Mouse (Mus musculus) kidney, embryonic 14.5 days (tissue): ENCODE results near the gene Nfu1. TPM values are rescaled to one million over a fixed set of nuclear protein-coding genes. Genes with fewer than 3 reads are reported as not detected.
A peak's percentile ranks its signal among the peaks of the same experiment; 100 is the strongest.

Experiments
- ATAC-seq: fragments of 200-750 bp; cut with Nextera tagmentation; 2 replicates; pipeline ENCODE4 v1.8.0; 2017; ENCODE audit warnings: moderate number of reproducible peaks, mild to moderate bottlenecking, moderate TSS enrichment, moderate library complexity; ENCODE audit not compliant: low FRiP score, low TSS enrichment
- H3K27ac ChIP-seq: fragments of 300-500 bp; sonication (generic); 2 replicates; pipeline ENCODE4 v1.5.1; 2014; ENCODE audit warnings: low read depth, mild to moderate bottlenecking, low read length, moderate library complexity, mixed read lengths
- H3K27me3 ChIP-seq: fragments of 300-500 bp; sonication (generic); 2 replicates; pipeline ENCODE4 v1.6.1; 2014; ENCODE audit warnings: mild to moderate bottlenecking, low read length; ENCODE audit not compliant: control insufficient read depth, insufficient read depth
- H3K36me3 ChIP-seq: fragments of 300-500 bp; sonication (generic); 2 replicates; pipeline ENCODE4 v1.6.1; 2014; ENCODE audit warnings: low read length, mixed read lengths; ENCODE audit not compliant: control insufficient read depth, insufficient read depth
- H3K4me1 ChIP-seq: fragments of 300-500 bp; sonication (generic); 2 replicates; pipeline ENCODE4 v1.6.1; 2014; ENCODE audit warnings: low read length, mixed read lengths; ENCODE audit not compliant: control insufficient read depth, insufficient read depth
- H3K4me2 ChIP-seq: fragments of 300-500 bp; sonication (generic); replicated peaks from 2 replicates; pipeline ENCODE4 v1.6.1; 2014; ENCODE audit warnings: low read depth, mild to moderate bottlenecking, low read length
- H3K4me3 ChIP-seq: fragments of 300-500 bp; sonication (generic); 2 replicates; pipeline ENCODE4 v1.5.1; 2014; ENCODE audit warnings: mild to moderate bottlenecking, low read length
- H3K9ac ChIP-seq: fragments of 300-500 bp; sonication (generic); 2 replicates; pipeline ENCODE4 v1.6.1; 2014; ENCODE audit warnings: low read depth, mild to moderate bottlenecking, low read length, moderate library complexity
- H3K9me3 ChIP-seq: fragments of 300-500 bp; sonication (generic); 2 replicates; pipeline ENCODE4 v1.6.1; 2016; ENCODE audit warnings: low read length; ENCODE audit not compliant: control insufficient read depth
- WGBS: fragments of 180-500 bp; shearing (Covaris S2); extraction: QIAGEN DNeasy Blood & Tissue Kit; methylation state at CpG from one replicate; pipeline ENCODE4 v1.1.7; 2014; 5-methylcytosine and 5-hydroxymethylcytosine counted together
- polyA plus RNA-seq: library from polyadenylated mRNA; unstranded; fragments of >200 nt; fragmentation: Nextera tagmentation; extraction: Ambion mirVana; gene quantifications from 2 replicates; pipeline ENCODE4 v1.2.1, GENCODE M21; 2014

The Nfu1 gene
- polyA plus RNA-seq, 1 experiment from 2014 or later: 102 TPM

DNA sequence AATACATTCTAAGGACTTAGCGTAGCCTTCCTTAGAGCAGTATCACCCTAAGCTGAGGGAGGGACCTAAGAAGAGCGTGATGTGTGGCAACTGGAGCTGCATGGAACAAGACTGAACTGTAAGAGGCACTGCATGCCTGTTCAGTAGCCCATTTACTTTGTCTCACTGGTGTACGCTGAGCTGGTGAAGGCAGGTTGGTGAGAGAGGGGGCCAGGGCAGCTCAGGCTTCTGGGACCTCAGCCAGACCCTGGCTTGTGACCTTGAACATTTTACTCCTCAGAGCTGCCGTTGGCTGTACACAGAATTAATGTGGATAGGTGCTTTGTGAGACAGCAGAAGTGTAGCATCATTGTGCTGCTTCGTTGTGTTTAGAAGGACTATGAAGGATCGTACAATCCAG is 19.5 kb upstream of the Nfu1 start:
- peaks cover 2% of the 10 kb centered on the region; the same call in 1 of the 2 replicates for H3K36me3 ChIP-seq
- no peak overlapping the region for H3K4me2 ChIP-seq
- no peaks in the 10 kb centered on the region for H3K9me3 ChIP-seq
- H3K27me3 ChIP-seq: no peaks in the 10 kb centered on the region
- H3K4me3 ChIP-seq: no peak overlapping the region
- no peak overlapping the region for H3K27ac ChIP-seq
- ATAC-seq: no peak
- no peak overlapping the region for H3K9ac ChIP-seq
- WGBS: 88% methylated on average over 6 of the region's 6 CpGs
- H3K4me1 ChIP-seq: no peaks in the 10 kb centered on the region

DNA sequence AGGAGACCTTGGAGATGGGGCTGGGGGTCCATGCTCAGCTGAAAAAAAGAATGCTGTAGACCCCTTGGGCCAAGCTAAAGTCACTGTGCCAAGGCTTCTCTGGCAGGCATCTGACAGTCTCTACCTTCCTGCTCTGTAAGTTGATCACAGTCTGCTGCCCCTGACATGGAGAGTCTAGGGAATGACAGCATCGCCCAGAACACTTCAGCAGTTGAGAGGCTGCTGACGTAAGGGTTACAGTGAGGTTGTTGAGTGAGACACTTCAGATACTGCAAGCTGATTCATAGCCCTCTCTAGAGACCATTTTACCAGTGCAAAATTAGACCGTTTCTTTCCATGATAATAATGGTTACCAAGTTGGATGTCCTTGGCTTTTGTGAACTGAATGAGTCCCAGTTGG is 18.0 kb upstream of the Nfu1 start:
- Histone ChIP-seq H3K9ac (no peak overlapping the region), H3K9me3 (no peaks in the 10 kb centered on the region), H3K27ac (no peak overlapping the region), H3K4me3 (no peak overlapping the region), H3K27me3 (no peaks in the 10 kb centered on the region), H3K36me3 (peaks cover 7% of the 10 kb centered on the region), H3K4me2 (no peak overlapping the region), H3K4me1 (no peaks in the 10 kb centered on the region)
- 84% methylated on average over 3 of the region's 3 CpGs for WGBS
- no peak for ATAC-seq

DNA sequence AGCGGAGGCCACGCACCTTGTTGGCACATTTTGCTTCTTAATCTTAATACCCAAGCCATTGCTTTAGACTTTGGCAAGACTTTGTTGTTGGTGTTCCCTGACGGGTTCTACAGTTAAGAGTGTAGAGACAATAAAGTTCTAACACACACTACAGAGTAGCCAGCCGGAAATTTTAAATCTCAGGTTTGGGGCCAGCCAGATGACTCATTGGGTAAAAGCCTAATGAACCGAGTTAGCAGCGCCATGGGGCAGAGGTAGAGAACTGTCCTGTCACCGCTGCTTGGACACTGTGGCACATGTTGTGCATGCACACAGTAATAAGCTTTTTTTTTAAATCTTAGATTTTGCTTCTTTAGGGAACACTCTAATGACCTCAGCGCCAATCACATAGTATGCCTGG is 16.7 kb upstream of the Nfu1 start:
- peaks cover 19% of the 10 kb centered on the region for H3K36me3 ChIP-seq
- WGBS: 84% methylated on average over 8 of the region's 8 CpGs
- no peaks in the 10 kb centered on the region for H3K27me3 ChIP-seq
- H3K9me3 ChIP-seq: no peaks in the 10 kb centered on the region
- no peak overlapping the region for H3K4me2 ChIP-seq
- H3K4me3 ChIP-seq: no peak overlapping the region
- no peak overlapping the region for H3K27ac ChIP-seq
- no peaks in the 10 kb centered on the region for H3K4me1 ChIP-seq
- H3K9ac ChIP-seq: no peak overlapping the region
- ATAC-seq: no peak

DNA sequence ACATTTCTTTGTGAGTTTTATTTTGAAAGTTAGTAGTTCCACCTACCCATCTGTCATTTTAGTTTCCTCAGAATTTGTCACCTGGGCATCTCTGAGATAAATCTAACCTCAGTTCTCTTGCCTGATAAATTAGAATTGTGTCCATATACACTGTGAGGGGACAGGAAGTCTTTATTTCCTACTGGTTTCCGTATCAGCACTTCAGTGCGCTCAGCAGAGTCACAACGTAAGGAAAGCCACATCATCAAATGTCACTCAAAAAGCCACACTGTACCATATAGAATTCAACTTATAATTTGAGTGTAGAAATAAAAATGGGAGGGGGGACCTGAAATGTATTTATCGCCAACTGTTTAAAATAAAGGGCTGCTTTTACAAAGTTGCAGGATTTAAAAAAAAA is 14.8 kb upstream of the Nfu1 start:
- ATAC-seq: no peak
- no peaks in the 10 kb centered on the region for H3K4me1 ChIP-seq
- no peaks in the 10 kb centered on the region for H3K27me3 ChIP-seq
- H3K4me2 ChIP-seq: no peak overlapping the region
- H3K36me3 ChIP-seq: peaks cover 33% of the 10 kb centered on the region
- H3K4me3 ChIP-seq: no peak overlapping the region
- H3K9ac ChIP-seq: no peak overlapping the region
- H3K27ac ChIP-seq: no peak overlapping the region
- 71% methylated on average over 4 of the region's 4 CpGs for WGBS
- no peaks in the 10 kb centered on the region for H3K9me3 ChIP-seq

DNA sequence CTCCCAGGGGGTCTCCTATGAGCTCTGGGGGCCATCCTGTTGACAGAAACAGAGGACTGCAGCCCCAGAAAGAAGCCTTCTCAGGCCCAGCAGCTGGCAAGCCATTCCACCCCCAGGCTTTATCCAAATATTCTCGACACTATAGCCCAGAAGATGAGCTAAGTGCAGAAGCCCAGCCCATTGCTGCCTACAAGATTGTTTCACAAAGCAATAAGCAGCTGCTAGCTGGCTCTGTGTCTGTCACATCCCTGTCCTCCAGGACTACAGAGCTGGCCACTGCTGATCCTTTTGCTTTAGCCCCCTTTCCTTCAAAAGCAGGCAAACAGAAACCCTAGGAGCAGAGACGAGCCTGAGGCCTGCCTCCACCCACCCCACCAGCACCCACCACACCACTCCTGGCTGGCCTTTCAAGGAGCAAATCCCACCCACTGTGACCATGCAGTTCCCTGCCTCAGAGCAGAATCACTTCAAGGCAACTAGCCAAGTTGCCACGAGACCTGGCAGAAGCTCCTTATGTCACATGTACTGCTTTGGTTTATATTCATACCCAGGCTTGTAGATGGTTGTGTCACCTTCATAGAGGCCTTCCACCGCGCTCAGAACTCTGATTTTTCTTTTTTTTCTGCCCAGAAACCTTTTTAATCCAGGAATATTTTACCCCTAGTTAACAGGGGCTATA is 12.3 kb upstream of the Nfu1 start:
- 95% methylated on average over 5 of the region's 5 CpGs for WGBS
- Histone ChIP-seq H3K4me3 (no peak overlapping the region), H3K4me1 (no peaks in the 10 kb centered on the region), H3K27ac (no peak overlapping the region), H3K4me2 (no peak overlapping the region), H3K9me3 (no peaks in the 10 kb centered on the region), H3K27me3 (no peaks in the 10 kb centered on the region), H3K9ac (no peak overlapping the region), H3K36me3 (peaks cover 31% of the 10 kb centered on the region)
- ATAC-seq: no peak

DNA sequence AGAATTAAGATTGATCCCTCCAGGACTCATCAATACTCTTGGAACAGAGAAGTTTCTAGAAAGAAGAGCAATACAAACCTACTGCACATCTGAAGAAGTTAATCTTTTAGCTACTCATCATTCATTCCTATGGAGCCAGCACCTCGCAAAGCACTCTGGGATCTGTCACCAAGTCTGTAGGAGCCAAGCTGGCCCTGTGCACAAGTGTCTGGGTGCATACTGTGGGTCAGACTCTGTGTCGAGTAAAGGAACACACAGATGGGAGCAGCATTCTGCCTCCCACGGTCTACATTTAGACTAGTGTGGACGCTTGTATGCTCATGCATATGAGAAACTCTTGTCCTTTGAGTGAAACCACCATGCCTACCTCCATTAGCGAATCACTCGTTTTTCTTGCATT is 11.7 kb upstream of the Nfu1 start:
- H3K4me2 ChIP-seq: no peak overlapping the region
- no peak overlapping the region for H3K4me3 ChIP-seq
- no peaks in the 10 kb centered on the region for H3K27me3 ChIP-seq
- 92% methylated on average over 6 of the region's 6 CpGs for WGBS
- no peaks in the 10 kb centered on the region for H3K4me1 ChIP-seq
- no peak overlapping the region for H3K27ac ChIP-seq
- H3K9ac ChIP-seq: no peak overlapping the region
- ATAC-seq: no peak
- peaks cover 31% of the 10 kb centered on the region for H3K36me3 ChIP-seq
- H3K9me3 ChIP-seq: no peaks in the 10 kb centered on the region

DNA sequence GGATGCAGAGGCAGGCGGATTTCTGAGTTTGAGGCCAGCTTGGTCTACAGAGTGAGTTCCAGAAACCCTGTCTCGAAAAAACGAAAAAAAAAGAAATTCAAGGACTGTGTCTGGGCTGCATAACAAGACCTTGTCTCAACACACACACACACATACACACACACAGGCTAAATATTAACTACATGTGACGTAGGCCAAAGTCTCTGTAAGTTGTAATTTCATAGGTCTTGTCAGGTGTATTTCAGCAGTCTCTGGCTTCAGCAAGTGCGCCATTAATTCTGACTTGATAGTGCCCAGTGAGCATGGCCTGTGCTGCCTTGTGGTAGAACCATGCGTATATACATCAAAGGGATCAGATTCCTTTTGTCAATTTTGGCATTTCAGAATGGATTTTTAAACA is 7.0 kb upstream of the Nfu1 start:
- Histone ChIP-seq H3K27me3 (no peaks in the 10 kb centered on the region), H3K4me1 (no peaks in the 10 kb centered on the region), H3K9ac (no peak overlapping the region), H3K9me3 (no peaks in the 10 kb centered on the region), H3K27ac (no peak overlapping the region), H3K36me3 (peaks cover 18% of the 10 kb centered on the region; the same call in 1 of the 2 replicates), H3K4me2 (no peak overlapping the region), H3K4me3 (no peak overlapping the region)
- WGBS: 87% methylated on average over 6 of the region's 6 CpGs
- ATAC-seq: no peak

DNA sequence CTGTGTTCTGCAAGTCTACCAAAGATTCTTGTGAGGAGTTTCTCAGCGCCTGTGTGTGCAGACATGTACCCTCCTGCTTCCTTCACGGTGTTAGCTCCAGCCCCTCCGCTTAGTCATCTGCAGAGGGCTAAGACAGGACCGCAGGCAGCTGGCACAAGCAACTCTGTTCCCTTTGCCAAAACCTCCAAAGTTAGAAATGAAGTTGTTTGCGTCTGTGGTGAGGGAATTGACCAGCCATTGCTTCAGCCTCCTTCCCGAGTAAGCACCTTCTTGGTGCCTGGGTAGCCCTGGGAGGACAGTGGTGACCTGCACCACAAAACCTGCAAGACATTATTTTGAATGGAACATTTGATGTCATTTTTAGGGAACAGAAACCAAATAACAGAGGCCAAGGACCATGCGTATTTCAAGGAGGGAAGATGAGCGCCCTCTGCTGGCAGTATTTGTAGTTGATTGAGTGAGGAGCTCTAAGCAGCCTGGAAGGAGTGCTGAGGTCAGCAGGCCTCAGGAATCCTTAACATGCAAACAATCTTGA is 6.4 kb upstream of the Nfu1 start:
- H3K9ac ChIP-seq: no peak overlapping the region
- WGBS: 51% methylated on average over 8 of the region's 8 CpGs
- peak; percentile 60; the same call in 1 of the 2 replicates for ATAC-seq
- no peaks in the 10 kb centered on the region for H3K27me3 ChIP-seq
- H3K36me3 ChIP-seq: peaks cover 12% of the 10 kb centered on the region; the same call in 1 of the 2 replicates
- no peak overlapping the region for H3K4me3 ChIP-seq
- H3K4me1 ChIP-seq: no peaks in the 10 kb centered on the region
- H3K9me3 ChIP-seq: no peaks in the 10 kb centered on the region
- no peak overlapping the region for H3K27ac ChIP-seq
- no peak overlapping the region for H3K4me2 ChIP-seq

DNA sequence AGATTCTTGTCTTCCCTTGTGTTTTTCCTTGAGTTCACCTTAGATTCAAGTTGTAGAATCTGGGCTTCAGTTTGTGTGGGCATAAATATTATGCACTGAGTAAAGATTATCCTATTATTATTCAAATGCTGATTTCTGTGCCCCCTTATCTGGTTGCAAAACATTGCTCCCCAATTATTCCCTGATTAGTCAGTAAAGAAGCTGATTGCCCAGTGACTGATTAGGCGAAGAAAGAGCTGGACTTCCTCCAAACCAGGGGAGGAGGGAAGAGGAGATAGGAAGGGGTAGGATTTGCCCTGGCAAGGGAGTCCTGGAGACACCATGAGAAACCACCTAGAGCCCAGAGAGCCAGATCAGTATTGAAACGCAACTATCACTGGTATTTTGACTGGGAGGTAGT is 4.9 kb upstream of the Nfu1 start:
- no peak for ATAC-seq
- Histone ChIP-seq H3K36me3 (no peaks in the 10 kb centered on the region), H3K9me3 (no peaks in the 10 kb centered on the region), H3K4me3 (no peak overlapping the region), H3K4me1 (no peaks in the 10 kb centered on the region), H3K27me3 (no peaks in the 10 kb centered on the region), H3K27ac (no peak overlapping the region), H3K9ac (no peak overlapping the region), H3K4me2 (no peak overlapping the region)
- 78% methylated on average over 2 of the region's 2 CpGs for WGBS
